Mouse (Mus musculus) embryonic facial prominence, embryonic 11.5 days (tissue): Measurements from ENCODE around the gene Gm47955. TPM values are rescaled to one million over a fixed set of nuclear protein-coding genes. Genes with fewer than 3 reads are reported as not detected.
"Not testable (repeated sequence)": the region's sequence is repeated elsewhere in the genome, so short reads cannot be mapped to it uniquely, and the experiment has no call there.

ENCODE experiments used
- ATAC-seq: fragments of 200-750 bp; cut with Nextera tagmentation; replicated peaks from 2 replicates; pipeline ENCODE4 v1.8.0; 2017; ENCODE audit warnings: low read depth; ENCODE audit not compliant: insufficient number of reproducible peaks, low FRiP score, low TSS enrichment
- DNase-seq: peaks from one replicate; pipeline ENCODE4 v3.0.0-alpha.2; 2015; ENCODE audit warnings: low spot score
- H3K27ac ChIP-seq: fragments of 300-500 bp; sonication (generic); replicated peaks from 2 replicates; pipeline ENCODE4 v1.5.1; 2014; ENCODE audit warnings: mild to moderate bottlenecking, low read depth, low read length, control low read depth
- H3K27me3 ChIP-seq: fragments of 300-500 bp; sonication (generic); 2 replicates; pipeline ENCODE4 v1.6.1; 2014; ENCODE audit warnings: mild to moderate bottlenecking, low read length, moderate library complexity, mixed read lengths; ENCODE audit not compliant: control insufficient read depth, insufficient read depth
- H3K36me3 ChIP-seq: fragments of 300-500 bp; sonication (generic); replicated peaks from 2 replicates; pipeline ENCODE4 v1.6.1; 2014; ENCODE audit warnings: low read depth, mild to moderate bottlenecking, low read length, moderate library complexity, mixed read lengths; ENCODE audit not compliant: control insufficient read depth, insufficient read depth
- H3K4me1 ChIP-seq: fragments of 300-500 bp; sonication (generic); 2 replicates; pipeline ENCODE4 v1.6.1; 2014; ENCODE audit warnings: low read length, mixed read lengths; ENCODE audit not compliant: control insufficient read depth, insufficient read depth
- H3K4me2 ChIP-seq: fragments of 300-500 bp; sonication (generic); 2 replicates; pipeline ENCODE4 v1.6.1; 2014; ENCODE audit warnings: low read depth, mild to moderate bottlenecking, control low read depth, low read length, moderate library complexity
- H3K4me3 ChIP-seq: fragments of 300-500 bp; sonication (generic); 2 replicates; pipeline ENCODE4 v1.5.1; 2014; ENCODE audit warnings: low read depth, low read length, control low read depth
- H3K9ac ChIP-seq: fragments of 300-500 bp; sonication (generic); replicated peaks from 2 replicates; pipeline ENCODE4 v1.6.1; 2014; ENCODE audit warnings: mild to moderate bottlenecking, control low read depth, low read length
- H3K9me3 ChIP-seq: fragments of 300-500 bp; sonication (generic); replicated peaks from 2 replicates; pipeline ENCODE4 v1.6.1; 2016; ENCODE audit warnings: mild to moderate bottlenecking, low read length, inconsistent platforms, mixed read lengths; ENCODE audit not compliant: control insufficient read depth
- WGBS: fragments of 180-500 bp; shearing (Covaris S2); extraction: QIAGEN DNeasy Blood & Tissue Kit; methylation state at CpG from one replicate; pipeline ENCODE4 v1.1.7; 2014; 5-methylcytosine and 5-hydroxymethylcytosine counted together
- polyA plus RNA-seq: library from polyadenylated mRNA; unstranded; fragments of >200 nt; fragmentation: Nextera tagmentation; extraction: Ambion mirVana; gene quantifications from 2 replicates; pipeline ENCODE4 v1.2.1, GENCODE M21; 2014

Gm47955 gene
- polyA plus RNA-seq, 1 experiment from 2014 or later: not detected

DNA sequence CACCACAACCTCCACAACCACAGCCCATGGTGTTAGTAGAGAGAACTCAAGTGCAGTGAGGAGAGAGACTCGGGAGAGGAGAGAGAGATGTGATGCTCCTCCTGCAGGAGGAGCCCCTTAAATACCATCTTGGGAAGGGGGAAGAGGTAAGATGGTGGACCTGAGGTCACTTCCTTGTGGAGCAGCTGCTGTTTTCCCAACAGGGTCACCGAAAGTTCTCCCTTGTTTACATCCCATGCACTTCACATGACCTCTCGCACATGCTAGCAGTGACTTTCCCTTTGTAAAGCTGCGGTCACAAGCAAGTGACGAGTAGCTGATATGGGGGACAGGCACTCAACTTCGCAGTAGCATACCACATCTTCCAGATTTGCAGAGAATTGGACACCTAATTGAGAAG, 16.8 kb upstream of the Gm47955 start, which contains the start of gene A030003K21Rik:
Gene A030003K21Rik (minus strand): TSS at position 94 of the 400 bp plus-strand sequence.
- not testable (repeated sequence) for H3K9me3 ChIP-seq, H3K4me1 ChIP-seq, H3K27ac ChIP-seq, ATAC-seq, H3K4me3 ChIP-seq, H3K27me3 ChIP-seq, H3K4me2 ChIP-seq, DNase-seq, H3K9ac ChIP-seq, H3K36me3 ChIP-seq
- no CpG with 5 or more reads among the region's 6 CpGs for WGBS

DNA sequence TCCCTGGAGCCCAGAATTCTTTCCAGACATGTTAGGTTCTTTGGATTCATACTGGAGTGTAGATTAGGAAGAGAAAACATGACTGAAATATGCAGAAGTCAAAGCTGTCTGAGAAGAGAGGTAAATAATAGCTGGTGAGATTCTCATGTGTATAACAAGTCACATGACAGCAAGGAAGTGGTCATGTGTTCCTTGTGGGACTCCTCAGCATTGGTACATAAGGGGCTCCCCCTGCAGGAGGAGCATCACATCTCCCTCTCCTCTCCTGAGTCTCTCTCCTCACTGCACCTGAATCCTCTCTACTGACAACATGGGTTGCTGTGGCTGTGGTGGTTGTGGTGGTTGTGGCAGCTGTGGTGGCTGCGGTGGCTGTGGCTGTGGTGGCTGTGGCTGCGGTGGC, 14.1 kb upstream of the Gm47955 start:
- not testable (repeated sequence) for H3K27me3 ChIP-seq, H3K4me2 ChIP-seq, H3K4me3 ChIP-seq, H3K9ac ChIP-seq, H3K27ac ChIP-seq, ATAC-seq, H3K4me1 ChIP-seq, DNase-seq, H3K9me3 ChIP-seq, H3K36me3 ChIP-seq
- 94% methylated on average over 2 of the region's 2 CpGs for WGBS

DNA sequence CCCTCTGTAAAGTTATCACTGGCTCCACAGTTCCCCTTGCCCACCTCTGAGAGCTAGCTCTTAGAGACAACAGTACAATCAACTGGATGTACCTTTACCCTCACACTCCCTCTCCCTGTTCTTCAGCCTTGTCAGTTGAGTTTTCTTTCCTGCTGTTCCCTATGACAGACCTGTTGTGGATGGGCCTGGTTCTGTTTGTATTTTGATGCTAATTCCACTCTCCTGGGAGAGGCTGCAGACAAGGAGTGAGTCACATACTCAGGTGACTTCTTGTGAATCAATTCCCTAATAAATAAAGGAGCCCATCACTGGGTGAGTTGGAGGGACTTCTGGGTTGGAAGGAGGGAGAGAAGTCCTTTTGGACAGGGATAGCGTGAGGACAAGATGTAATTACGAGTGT, 11.5 kb upstream of the Gm47955 start:
- H3K4me1 ChIP-seq: no peaks in the 10 kb centered on the region

DNA sequence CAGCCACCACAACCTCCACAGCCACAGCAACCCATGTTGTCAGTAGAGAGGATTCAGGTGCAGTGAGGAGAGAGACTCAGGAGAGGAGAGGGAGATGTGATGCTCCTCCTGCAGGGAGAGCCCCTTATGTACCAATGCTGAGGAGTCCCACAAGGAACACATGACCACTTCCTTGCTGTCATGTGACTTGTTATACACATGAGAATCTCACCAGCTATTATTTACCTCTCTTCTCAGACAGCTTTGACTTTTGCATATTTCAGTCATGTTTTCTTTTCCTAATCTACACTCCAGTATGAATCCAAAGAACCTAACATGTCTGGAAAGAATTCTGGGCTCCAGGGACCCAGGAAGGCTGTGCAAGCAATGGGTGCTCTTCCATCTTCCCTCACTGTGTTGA, 4.2 kb upstream of the Gm47955 start, which contains the start of gene Gm7544:
Gene Gm7544 (minus strand): TSS at position 101 of the 400 bp plus-strand sequence.
- H3K27ac ChIP-seq, H3K4me3 ChIP-seq, H3K4me1 ChIP-seq, H3K4me2 ChIP-seq, H3K9ac ChIP-seq, ATAC-seq, H3K36me3 ChIP-seq, H3K9me3 ChIP-seq, H3K27me3 ChIP-seq, DNase-seq: not testable (repeated sequence)

More for the DNA sequence above, 11.5 kb upstream of the Gm47955 start:
- Histone ChIP-seq H3K4me3 (no peak overlapping the region), H3K9ac (no peak overlapping the region), H3K36me3 (no peaks in the 10 kb centered on the region), H3K9me3 (no peaks in the 10 kb centered on the region), H3K27ac (no peak overlapping the region), H3K4me2 (no peak overlapping the region), H3K27me3 (no peaks in the 10 kb centered on the region)
- 80% methylated on average over 2 of the region's 2 CpGs for WGBS
- DNase-seq (no peak), ATAC-seq (no peak)

DNA sequence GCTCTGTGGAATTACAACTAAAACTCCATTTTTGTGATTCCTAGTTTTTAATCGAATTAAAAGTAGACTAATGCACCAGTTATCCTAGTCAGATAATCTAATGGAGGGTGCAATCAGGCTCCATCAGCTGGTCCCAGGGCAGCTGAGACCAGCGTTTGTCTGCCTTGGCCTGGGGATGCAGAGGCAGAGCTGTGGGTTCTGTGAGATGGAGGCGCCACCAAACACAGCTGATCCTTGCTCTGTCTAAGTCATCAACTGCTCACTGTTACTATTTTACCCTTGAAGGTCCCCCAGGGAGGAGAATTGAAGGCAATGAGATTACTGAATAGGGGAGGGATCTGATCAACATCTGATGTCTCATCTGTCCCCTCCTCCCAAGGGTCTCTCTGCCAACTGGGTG, 6.3 kb downstream of the Gm47955 start:
- no peak overlapping the region for H3K9ac ChIP-seq
- WGBS: 67% methylated on average over 3 of the region's 3 CpGs
- H3K4me3 ChIP-seq: no peak overlapping the region
- H3K9me3 ChIP-seq: no peaks in the 10 kb centered on the region
- H3K36me3 ChIP-seq: no peaks in the 10 kb centered on the region
- no peaks in the 10 kb centered on the region for H3K27me3 ChIP-seq
- no peaks in the 10 kb centered on the region for H3K4me1 ChIP-seq
- no peak overlapping the region for H3K27ac ChIP-seq
- no peak overlapping the region for H3K4me2 ChIP-seq
- ATAC-seq (0 out of 2 replicates have a peak, but pooled peaks have one; percentile 56), DNase-seq (no peak)

DNA sequence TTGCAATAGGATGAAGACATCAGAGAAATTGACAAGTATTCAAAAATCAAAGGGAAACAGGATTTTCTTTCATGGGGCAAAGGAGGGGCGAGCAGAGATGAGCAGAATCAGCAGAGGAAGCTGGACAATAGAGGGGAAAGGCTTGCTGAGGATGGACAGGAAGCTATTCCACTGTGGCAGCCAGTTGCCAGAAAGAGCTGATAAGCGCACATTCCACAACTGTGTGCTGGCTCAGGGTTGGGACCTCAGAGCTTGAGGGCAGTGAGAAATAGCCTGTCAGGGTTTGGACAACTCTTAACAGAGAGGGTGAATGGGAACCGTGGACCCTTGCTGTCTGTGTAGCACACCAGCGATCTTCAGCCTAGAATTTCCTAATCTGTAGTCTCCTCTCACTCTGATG, 12.0 kb downstream of the Gm47955 start:
- Histone ChIP-seq H3K4me3 (no peak overlapping the region), H3K4me1 (no peaks in the 10 kb centered on the region), H3K9me3 (no peaks in the 10 kb centered on the region), H3K27me3 (no peaks in the 10 kb centered on the region), H3K36me3 (no peaks in the 10 kb centered on the region), H3K9ac (no peak overlapping the region), H3K27ac (no peak overlapping the region), H3K4me2 (no peak overlapping the region)
- ATAC-seq (no peak), DNase-seq (no peak)
- WGBS: 55% methylated on average over 4 of the region's 4 CpGs

DNA sequence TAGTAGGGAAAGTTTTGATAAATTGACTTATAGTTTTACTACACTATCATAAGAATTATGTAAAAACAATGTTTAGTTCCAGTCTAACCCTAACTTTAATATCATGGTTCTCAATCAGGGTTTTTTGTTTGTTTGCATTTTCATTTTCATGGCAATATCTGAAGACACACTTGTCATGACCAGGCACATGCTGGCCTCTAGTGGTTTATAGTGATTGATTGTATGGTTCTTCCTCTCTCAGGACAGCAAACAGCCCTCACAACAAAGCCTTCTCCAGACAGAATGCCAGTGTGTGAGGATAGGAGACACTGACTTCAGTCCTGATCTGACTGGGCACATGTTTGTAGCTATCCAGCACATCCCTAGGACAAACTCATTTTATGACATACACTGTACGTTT, 13.2 kb downstream of the Gm47955 start:
- Histone ChIP-seq H3K27ac (no peak overlapping the region), H3K9me3 (no peaks in the 10 kb centered on the region), H3K9ac (no peak overlapping the region), H3K36me3 (no peaks in the 10 kb centered on the region), H3K4me3 (no peak overlapping the region), H3K4me2 (no peak overlapping the region), H3K27me3 (no peaks in the 10 kb centered on the region), H3K4me1 (no peaks in the 10 kb centered on the region)
- ATAC-seq (no peak), DNase-seq (no peak)
- 84% methylated on average over 1 of the region's 1 CpGs for WGBS

DNA sequence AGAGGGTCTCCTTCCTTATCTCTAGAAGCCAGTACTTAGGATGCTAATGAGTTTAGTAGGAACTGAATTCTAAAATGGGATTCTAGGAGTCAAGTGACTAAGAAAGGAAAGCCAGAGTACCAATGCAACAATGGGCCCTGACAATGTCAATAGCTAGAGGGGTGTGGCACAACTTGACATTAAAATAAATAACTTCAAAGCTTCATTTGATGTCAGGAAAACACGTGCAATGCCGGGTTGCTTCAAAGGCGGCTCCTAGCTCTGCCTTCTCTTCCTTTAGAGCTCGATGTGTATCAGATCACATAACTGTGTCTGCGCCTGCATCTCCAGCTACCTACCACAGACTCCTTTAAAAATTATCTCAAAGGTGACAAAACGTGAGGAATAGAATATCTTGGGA, 13.8 kb downstream of the Gm47955 start:
- Histone ChIP-seq H3K9me3 (no peaks in the 10 kb centered on the region), H3K36me3 (no peaks in the 10 kb centered on the region), H3K27ac (no peak overlapping the region), H3K4me1 (no peaks in the 10 kb centered on the region), H3K4me3 (no peak overlapping the region), H3K4me2 (no peak overlapping the region), H3K27me3 (no peaks in the 10 kb centered on the region), H3K9ac (no peak overlapping the region)
- ATAC-seq (no peak), DNase-seq (no peak)
- WGBS: 83% methylated on average over 6 of the region's 6 CpGs
